Comparison of ENCODE assay signal across 19 mouse cellular contexts in genomic region chr11:31748275-31748815, GRCm38 (mm10).
A peak's percentile ranks its signal among the peaks of the same experiment; 100 is the strongest.
DNase-seq lines count a peak whose midpoint lies in the region; ATAC-seq lines count a peak whose summit lies in the region.
"Had no signal": no experiment of that assay in that cellular context is flagged by ENCODE, and none has a peak within 500 bp of the region (broad histone marks: within the 10 kb centered on the region; RNA-seq: fewer than 3 reads in every experiment).

No protein-coding gene starts in this region.

- DNase-seq in heart, adult 11 months = no peak
- DNase-seq in kidney, adult 11 months = no peak
- DNase-seq in Muller cell, postnatal 12 days (ENCODE audit: inconsistent ontology term) = peak; percentile 65
- no peak for DNase-seq in embryonic facial prominence, embryonic 10.5 days (ENCODE audit: low spot score)
- DNase-seq in gastrocnemius, postnatal 25 days = no peak
- DNase-seq: adrenal gland, adult 2 months; embryo, embryonic 11 days; gastrocnemius, postnatal 36 days; heart, postnatal 4 days; kidney, postnatal 25 days; lung, postnatal 14 days; right cerebral cortex, postnatal 25 days; thymus, postnatal 25 days had no signal

- H3K4me2 ChIP-seq in heart, embryonic 14.5 days (ENCODE audit: low read length) = no peak overlapping the region
- no peak overlapping the region for H3K4me2 ChIP-seq in kidney, embryonic 16.5 days (replicated peaks; ENCODE audit: low read depth, low read length)
- H3K4me2 ChIP-seq: intestine, embryonic 15.5 days; limb, embryonic 13.5 days had no signal

- no peak for ATAC-seq in heart, embryonic 14.5 days (ENCODE audit: insufficient number of reproducible peaks, insufficient read depth, low FRiP score, low read depth)
- no peak for ATAC-seq in kidney, embryonic 16.5 days (ENCODE audit: low FRiP score, low TSS enrichment)
- ATAC-seq: forebrain, embryonic 14.5 days; intestine, embryonic 15.5 days had no signal

- no peak overlapping the region for H3K9ac ChIP-seq in heart, embryonic 14.5 days (ENCODE audit: low read length)
- H3K9ac ChIP-seq in kidney, embryonic 16.5 days (replicated peaks; ENCODE audit: low read length) = no peak overlapping the region
- H3K9ac ChIP-seq: intestine, embryonic 15.5 days; limb, embryonic 13.5 days had no signal

- H3K36me3 ChIP-seq in heart, embryonic 14.5 days (ENCODE audit: control insufficient read depth, insufficient read depth, low read length) = no peaks in the 10 kb centered on the region
- no peaks in the 10 kb centered on the region for H3K36me3 ChIP-seq in kidney, embryonic 16.5 days (ENCODE audit: insufficient read depth, low read length)
- no peaks in the 10 kb centered on the region for H3K36me3 ChIP-seq in embryonic facial prominence, embryonic 10.5 days (replicated peaks)
- H3K36me3 ChIP-seq: intestine, embryonic 15.5 days; limb, embryonic 13.5 days had no signal

- no peaks in the 10 kb centered on the region; a peak in 1 of 4 replicates for H3K4me1 ChIP-seq in heart, embryonic 14.5 days (ENCODE audit: control insufficient read depth in 2 of 2, insufficient read depth in 2 of 2, low read length in 2 of 2)
- H3K4me1 ChIP-seq in kidney, embryonic 16.5 days (ENCODE audit: insufficient read depth, low read length) = 0 out of 2 replicates have a peak, but pooled peaks cover 8% of the 10 kb centered on the region
- H3K4me1 ChIP-seq in embryonic facial prominence, embryonic 10.5 days = peaks cover 50% of the 10 kb centered on the region

- WGBS in heart, embryonic 14.5 days = 61% methylated on average over 5 of the region's 5 CpGs
- WGBS in kidney, embryonic 16.5 days = 62% methylated on average over 5 of the region's 5 CpGs
- WGBS in embryonic facial prominence, embryonic 10.5 days = 61% methylated on average over 5 of the region's 5 CpGs

- H3K9me3 ChIP-seq in heart, embryonic 14.5 days (ENCODE audit: control insufficient read depth, low read length) = no peaks in the 10 kb centered on the region
- H3K9me3 ChIP-seq in kidney, embryonic 16.5 days (ENCODE audit: low read length) = no peaks in the 10 kb centered on the region
- H3K9me3 ChIP-seq in embryonic facial prominence, embryonic 10.5 days = no peaks in the 10 kb centered on the region
- H3K9me3 ChIP-seq: intestine, embryonic 15.5 days; limb, embryonic 13.5 days had no signal

- no peak overlapping the region for H3K4me3 ChIP-seq in heart, embryonic 14.5 days (ENCODE audit: control insufficient read depth in 1 of 2, insufficient read depth in 1 of 2, low read depth in 1 of 2, low read length in 2 of 2)
- no peak overlapping the region for H3K4me3 ChIP-seq in kidney, embryonic 16.5 days (ENCODE audit: low read length)
- H3K4me3 ChIP-seq in embryonic facial prominence, embryonic 10.5 days = no peak overlapping the region
- H3K4me3 ChIP-seq: intestine, embryonic 15.5 days; left cerebral cortex, adult 2 months; limb, embryonic 13.5 days had no signal

- no peaks in the 10 kb centered on the region for H3K27me3 ChIP-seq in heart, embryonic 14.5 days (ENCODE audit: control insufficient read depth, insufficient read depth, low read length)
- no peaks in the 10 kb centered on the region for H3K27me3 ChIP-seq in kidney, embryonic 16.5 days (ENCODE audit: insufficient read depth, low read length)
- H3K27me3 ChIP-seq in embryonic facial prominence, embryonic 10.5 days (replicated peaks; ENCODE audit: low read depth, poor library complexity, severe bottlenecking) = no peaks in the 10 kb centered on the region
- H3K27me3 ChIP-seq: intestine, embryonic 15.5 days; limb, embryonic 13.5 days had no signal

- H3K27ac ChIP-seq in heart, embryonic 14.5 days (replicated peaks in 1 of 2; ENCODE audit: control insufficient read depth in 1 of 2, insufficient read depth in 1 of 2, low read depth in 2 of 2, low read length in 2 of 2) = peak overlapping the region; percentile 20 to 22; a peak in 1 of 4 replicates
- peak overlapping the region; percentile 42 for H3K27ac ChIP-seq in kidney, embryonic 16.5 days (ENCODE audit: low read length)
- peak overlapping the region; percentile 54 for H3K27ac ChIP-seq in embryonic facial prominence, embryonic 10.5 days (replicated peaks)
- H3K27ac ChIP-seq: intestine, embryonic 15.5 days; left cerebral cortex, adult 2 months; limb, embryonic 13.5 days had no signal
